Mouse (Mus musculus): ENCODE results near the gene Coro2b. TPM values are rescaled to one million over a fixed set of nuclear protein-coding genes. Genes with fewer than 3 reads are reported as not detected.

Gene Coro2b
- polyA plus RNA-seq, 1 experiment, result 12.1 TPM

DNA sequence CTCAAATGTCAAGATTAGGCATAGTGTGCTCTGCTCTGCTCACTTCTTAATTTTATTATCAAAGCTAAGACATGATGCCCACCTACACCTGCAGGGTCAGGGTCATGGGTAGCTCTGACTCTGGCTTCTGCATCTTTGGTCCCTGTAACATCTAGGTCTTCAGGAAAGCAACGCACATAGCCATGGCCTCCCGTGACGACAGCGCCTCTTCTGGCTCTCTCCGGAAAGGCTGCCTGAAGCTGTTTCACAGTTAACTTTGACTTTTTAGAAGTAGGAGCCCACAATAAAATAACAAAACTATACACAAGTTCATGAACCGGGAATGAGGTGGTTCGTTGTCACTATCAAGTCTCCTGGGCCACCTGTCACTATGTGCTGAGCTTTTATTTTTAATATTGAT, 99.4 kb downstream of the Coro2b start:
- TF ChIP-seq CTCF (IDR thresholded peaks at IDR 0.05; ENCODE audit: borderline replicate concordance, insufficient read depth, low read length) (no peak), POLR2A (IDR thresholded peaks at IDR 0.05; ENCODE audit: low read depth, low read length) (no peak)
- Histone ChIP-seq H3K4me3 (ENCODE audit: insufficient read depth, low read length) (no peak overlapping the region), H3K4me1 (ENCODE audit: control insufficient read depth, insufficient read depth, low read length) (peaks cover 4% of the 10 kb centered on the region; the same call in 1 of the 2 replicates), H3K27ac (ENCODE audit: insufficient read depth, low read length) (no peak overlapping the region)

GRCm38 (mm10) chr9:62435613-62436318, 101.1 kb downstream of the Coro2b start:
- H3K4me3 ChIP-seq (ENCODE audit: insufficient read depth, low read length), result no peak overlapping the region
- peaks cover 4% of the 10 kb centered on the region; the same call in 1 of the 2 replicates for H3K4me1 ChIP-seq (ENCODE audit: control insufficient read depth, insufficient read depth, low read length)
- peak overlapping the region; percentile 55 for H3K27ac ChIP-seq (ENCODE audit: insufficient read depth, low read length)
- TF ChIP-seq CTCF (IDR thresholded peaks at IDR 0.05; ENCODE audit: borderline replicate concordance, insufficient read depth, low read length) (no peak), POLR2A (IDR thresholded peaks at IDR 0.05; ENCODE audit: low read depth, low read length) (peak; percentile 41)

DNA sequence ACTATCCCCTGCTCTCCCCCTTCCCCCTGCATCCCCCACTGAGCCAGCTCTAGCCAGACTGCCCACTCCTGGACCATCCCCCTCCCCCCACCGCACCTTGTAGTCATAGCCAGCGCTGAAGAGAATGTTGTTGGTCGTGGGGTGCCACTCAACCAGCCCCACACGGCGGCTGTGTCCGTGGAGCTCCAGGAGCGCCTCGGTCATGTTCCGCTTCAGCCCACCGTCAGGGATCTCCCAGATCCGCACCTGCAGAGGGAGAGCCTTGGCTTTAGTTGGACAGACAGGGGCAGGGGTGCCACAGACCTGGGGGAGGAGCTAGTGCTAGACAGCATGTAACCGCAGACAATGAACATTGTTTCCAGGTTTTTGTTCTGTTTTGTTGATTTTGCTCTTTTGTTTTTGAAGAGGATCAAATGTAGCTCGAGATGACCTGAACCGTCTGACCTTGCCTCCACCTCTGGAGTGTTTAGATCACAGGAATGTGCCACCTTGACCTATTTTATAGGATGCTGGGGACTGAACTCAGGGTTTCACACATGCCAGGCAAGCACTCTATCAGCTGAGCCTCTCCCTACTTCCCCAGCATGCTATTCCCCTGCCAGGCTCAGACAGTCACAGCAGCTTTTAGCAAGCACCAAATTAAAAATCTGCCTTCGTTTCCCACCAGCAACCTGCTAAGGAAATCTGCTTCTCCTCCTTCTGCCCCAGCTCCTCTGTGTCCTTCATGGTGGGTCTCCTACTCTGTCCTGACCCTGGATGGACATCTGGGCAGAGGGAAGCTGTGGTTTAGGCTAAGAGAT, 104.4 kb downstream of the Coro2b start:
- Histone ChIP-seq H3K4me1 (ENCODE audit: control insufficient read depth, insufficient read depth, low read length) (peaks cover 4% of the 10 kb centered on the region; the same call in 1 of the 2 replicates), H3K27ac (ENCODE audit: insufficient read depth, low read length) (no peak overlapping the region)
- no peak for TF ChIP-seq POLR2A (IDR thresholded peaks at IDR 0.05; ENCODE audit: low read depth, low read length)
- no peak for TF ChIP-seq CTCF (IDR thresholded peaks at IDR 0.05; ENCODE audit: borderline replicate concordance, insufficient read depth, low read length)

GRCm38 (mm10) chr9:62430741-62431140, 106.1 kb downstream of the Coro2b start:
- peaks cover 4% of the 10 kb centered on the region; the same call in 1 of the 2 replicates for H3K4me1 ChIP-seq (ENCODE audit: control insufficient read depth, insufficient read depth, low read length)
- TF ChIP-seq POLR2A (IDR thresholded peaks at IDR 0.05; ENCODE audit: low read depth, low read length) (no peak), CTCF (IDR thresholded peaks at IDR 0.05; ENCODE audit: borderline replicate concordance, insufficient read depth, low read length) (no peak)

More for the DNA sequence above, 104.4 kb downstream of the Coro2b start:
- no peak overlapping the region for H3K4me3 ChIP-seq (ENCODE audit: insufficient read depth, low read length)

GRCm38 (mm10) chr9:62427010-62427409, 109.8 kb downstream of the Coro2b start:
- Histone ChIP-seq H3K4me3 (ENCODE audit: insufficient read depth, low read length) (no peak overlapping the region), H3K27ac (ENCODE audit: insufficient read depth, low read length) (no peak overlapping the region), H3K4me1 (ENCODE audit: control insufficient read depth, insufficient read depth, low read length) (no peaks in the 10 kb centered on the region)
- TF ChIP-seq CTCF (IDR thresholded peaks at IDR 0.05; ENCODE audit: borderline replicate concordance, insufficient read depth, low read length), result no peak
- no peak for TF ChIP-seq POLR2A (IDR thresholded peaks at IDR 0.05; ENCODE audit: low read depth, low read length)

More at GRCm38 (mm10) chr9:62430741-62431140, 106.1 kb downstream of the Coro2b start:
- Histone ChIP-seq H3K4me3 (ENCODE audit: insufficient read depth, low read length) (no peak overlapping the region), H3K27ac (ENCODE audit: insufficient read depth, low read length) (no peak overlapping the region)

- TF ChIP-seq CTCF (IDR thresholded peaks at IDR 0.05; ENCODE audit: borderline replicate concordance, insufficient read depth, low read length) (no peak), POLR2A (IDR thresholded peaks at IDR 0.05; ENCODE audit: low read depth, low read length) (no peak)
- H3K4me3 ChIP-seq (ENCODE audit: insufficient read depth, low read length), result no peak overlapping the region
Measured at GRCm38 (mm10) chr9:62426531-62426930, 110.3 kb downstream of the Coro2b start.

DNA sequence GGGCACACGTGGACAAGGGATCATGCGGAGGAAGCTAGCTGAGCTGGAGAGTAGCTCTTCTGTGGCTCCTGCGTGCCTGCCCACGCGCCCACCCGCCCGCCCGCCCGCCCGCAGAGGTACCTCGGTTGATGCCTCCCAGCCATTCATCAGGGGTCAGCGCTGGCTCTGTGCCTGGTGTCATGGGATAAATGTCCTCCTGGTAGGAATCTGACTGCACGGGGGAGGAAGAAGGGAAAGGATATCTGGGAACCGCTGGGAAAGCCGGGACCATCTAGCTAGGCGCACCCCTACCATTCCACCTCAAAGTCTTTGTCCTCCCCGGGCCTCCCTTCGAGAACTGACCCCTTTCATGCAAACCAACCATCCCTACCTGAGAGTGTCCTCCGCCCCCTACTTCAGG, 110.8 kb downstream of the Coro2b start:
- TF ChIP-seq POLR2A (IDR thresholded peaks at IDR 0.05; ENCODE audit: low read depth, low read length) (no peak), CTCF (IDR thresholded peaks at IDR 0.05; ENCODE audit: borderline replicate concordance, insufficient read depth, low read length) (no peak)
- Histone ChIP-seq H3K4me1 (ENCODE audit: control insufficient read depth, insufficient read depth, low read length) (no peaks in the 10 kb centered on the region), H3K4me3 (ENCODE audit: insufficient read depth, low read length) (no peak overlapping the region), H3K27ac (ENCODE audit: insufficient read depth, low read length) (no peak overlapping the region)

More at GRCm38 (mm10) chr9:62426531-62426930, 110.3 kb downstream of the Coro2b start:
- Histone ChIP-seq H3K4me1 (ENCODE audit: control insufficient read depth, insufficient read depth, low read length) (no peaks in the 10 kb centered on the region), H3K27ac (ENCODE audit: insufficient read depth, low read length) (no peak overlapping the region)

DNA sequence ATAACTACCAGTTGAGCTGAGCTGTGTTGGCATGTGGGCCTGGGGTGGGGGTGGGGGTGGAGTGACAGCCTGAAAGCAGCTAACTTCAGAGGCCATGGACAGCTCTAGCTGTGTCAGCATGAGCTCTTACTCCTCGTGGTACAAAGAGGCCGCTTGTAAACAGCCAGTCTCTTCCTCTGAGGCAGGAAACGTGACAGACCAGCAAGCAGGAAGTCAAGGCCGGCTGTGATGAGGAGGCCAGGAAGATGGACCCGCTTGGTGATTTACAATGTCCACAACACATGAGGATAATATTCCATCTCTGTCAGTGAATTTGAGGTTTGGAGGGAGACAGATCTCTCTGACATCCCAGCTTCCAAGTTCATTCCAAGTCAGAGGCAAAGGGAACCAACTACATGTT, 111.6 kb downstream of the Coro2b start:
- no peak overlapping the region for H3K27ac ChIP-seq (ENCODE audit: insufficient read depth, low read length)
- TF ChIP-seq POLR2A (IDR thresholded peaks at IDR 0.05; ENCODE audit: low read depth, low read length) (no peak), CTCF (IDR thresholded peaks at IDR 0.05; ENCODE audit: borderline replicate concordance, insufficient read depth, low read length) (no peak)

DNA sequence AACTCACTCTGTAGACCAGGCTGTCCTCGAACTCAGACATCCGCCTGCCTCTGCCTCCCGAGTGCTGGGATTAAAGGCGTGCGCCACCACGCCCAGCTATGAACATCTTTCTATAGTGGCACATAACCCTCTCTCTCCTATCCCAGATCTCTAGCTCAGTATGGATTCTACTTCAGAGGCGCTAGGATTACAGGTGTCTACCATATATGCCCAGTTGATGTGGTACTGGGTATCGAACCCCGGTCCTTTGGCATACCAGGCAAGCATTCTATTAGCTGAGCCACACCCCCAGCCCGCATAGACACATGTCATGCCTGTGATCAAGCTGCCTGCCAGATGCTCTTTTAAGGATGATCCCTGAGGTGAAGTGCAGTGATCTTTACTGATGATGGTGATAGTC, 113.0 kb downstream of the Coro2b start:
- H3K27ac ChIP-seq (ENCODE audit: insufficient read depth, low read length), result no peak overlapping the region
- no peaks in the 10 kb centered on the region for H3K4me1 ChIP-seq (ENCODE audit: control insufficient read depth, insufficient read depth, low read length)
- no peak overlapping the region for H3K4me3 ChIP-seq (ENCODE audit: insufficient read depth, low read length)
- TF ChIP-seq POLR2A (IDR thresholded peaks at IDR 0.05; ENCODE audit: low read depth, low read length) (no peak), CTCF (IDR thresholded peaks at IDR 0.05; ENCODE audit: borderline replicate concordance, insufficient read depth, low read length) (no peak)

More for the DNA sequence above, 111.6 kb downstream of the Coro2b start:
- Histone ChIP-seq H3K4me3 (ENCODE audit: insufficient read depth, low read length) (no peak overlapping the region), H3K4me1 (ENCODE audit: control insufficient read depth, insufficient read depth, low read length) (no peaks in the 10 kb centered on the region)

DNA sequence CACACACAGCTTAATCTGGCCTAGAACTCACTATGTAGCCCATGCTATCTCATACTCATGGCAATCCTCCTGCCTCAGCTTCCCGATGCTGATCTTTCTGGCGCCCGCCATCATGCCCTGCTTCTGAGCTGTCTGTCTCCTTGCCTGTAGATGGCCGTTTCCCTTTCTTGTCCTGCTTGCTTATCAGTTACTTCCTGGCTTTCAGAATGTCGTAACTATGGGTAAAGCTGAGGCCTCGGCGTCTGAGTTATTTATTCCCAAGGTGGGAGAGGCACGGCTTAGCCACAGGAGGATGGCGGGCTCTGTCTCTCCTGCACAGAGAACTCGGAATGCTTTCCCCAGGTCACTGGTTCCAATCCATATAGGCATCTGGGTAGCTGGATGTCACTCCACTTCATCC, 113.9 kb downstream of the Coro2b start:
- TF ChIP-seq CTCF (IDR thresholded peaks at IDR 0.05; ENCODE audit: borderline replicate concordance, insufficient read depth, low read length) (no peak), POLR2A (IDR thresholded peaks at IDR 0.05; ENCODE audit: low read depth, low read length) (no peak)
- H3K27ac ChIP-seq (ENCODE audit: insufficient read depth, low read length), result no peak overlapping the region
- H3K4me3 ChIP-seq (ENCODE audit: insufficient read depth, low read length), result no peak overlapping the region
- H3K4me1 ChIP-seq (ENCODE audit: control insufficient read depth, insufficient read depth, low read length), result no peaks in the 10 kb centered on the region

Measured in embryonic fibroblast, embryonic 13.5 days (primary cell).